In the genomic region with DNA sequence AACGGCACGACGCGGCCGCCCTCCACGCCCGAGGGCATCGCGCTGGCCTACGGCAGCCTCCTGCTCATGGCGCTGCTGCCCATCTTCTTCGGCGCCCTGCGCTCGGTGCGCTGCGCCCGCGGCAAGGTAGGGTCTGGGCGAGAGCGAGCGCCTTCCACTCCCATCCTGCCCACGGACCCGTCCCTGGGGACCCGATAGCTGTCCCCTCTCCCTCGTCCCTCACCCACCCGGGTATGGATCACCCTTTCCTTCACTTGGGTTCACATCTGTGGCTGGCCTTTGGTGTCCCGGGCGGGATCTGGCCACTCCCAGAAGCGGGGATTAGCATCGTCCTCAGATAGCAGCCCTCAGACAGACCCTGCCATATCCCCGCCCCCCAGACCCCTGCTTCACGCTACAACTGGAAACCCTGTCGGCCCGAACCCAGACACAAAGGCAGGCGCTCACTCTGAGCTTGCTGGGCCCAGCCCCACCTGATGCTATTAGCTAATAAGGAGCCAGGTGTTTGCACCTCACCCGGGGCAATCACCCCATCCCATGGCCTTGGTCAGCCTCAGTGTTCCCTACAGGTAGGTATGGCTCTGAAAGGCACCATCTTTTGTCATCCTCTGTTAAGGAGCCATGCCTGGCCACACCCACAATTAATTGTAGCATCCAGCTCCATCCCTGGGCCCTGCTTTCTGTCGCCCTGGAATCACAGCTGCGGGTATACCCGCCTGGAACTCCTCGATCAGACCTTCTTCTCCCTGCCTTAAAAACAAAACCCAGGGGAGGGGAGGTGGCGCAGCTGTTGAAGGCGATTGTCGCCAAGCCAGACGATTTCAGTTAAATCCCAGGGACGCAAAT, we compare ENCODE assay signal across 8 mouse cellular contexts. TPM values are rescaled to one million over a fixed set of nuclear protein-coding genes. Genes with fewer than 3 reads are reported as not detected.
DNase-seq lines count a peak whose midpoint lies in the region; ATAC-seq and TF ChIP-seq lines count a peak whose summit lies in the region.

No protein-coding gene starts in this region.

- no peaks in the 10 kb centered on the region for H3K27me3 ChIP-seq in heart, embryonic 12.5 days (replicated peaks)
- H3K27me3 ChIP-seq in liver, adult 2 months (ENCODE audit: control insufficient read depth, insufficient read depth, low read length), result no peaks in the 10 kb centered on the region

- H3K4me3 ChIP-seq in heart, embryonic 12.5 days, result peak overlapping the region; percentile 90
- peak overlapping the region; percentile 82 for H3K4me3 ChIP-seq in liver, adult 2 months (ENCODE audit: insufficient read depth, low read depth, low read length)

- peaks cover 33% of the 10 kb centered on the region for H3K4me1 ChIP-seq in heart, embryonic 12.5 days (replicated peaks)
- H3K4me1 ChIP-seq in liver, adult 2 months (ENCODE audit: control insufficient read depth, insufficient read depth, low read length), result peaks cover 27% of the 10 kb centered on the region

- no peak for TF ChIP-seq CTCF in liver, adult 2 months (IDR thresholded peaks at IDR 0.05; ENCODE audit: low read depth, low read length)

- peak overlapping the region; percentile 87 for H3K27ac ChIP-seq in heart, embryonic 12.5 days (ENCODE audit: poor library complexity, severe bottlenecking)
- H3K27ac ChIP-seq in liver, adult 2 months (replicated peaks; ENCODE audit: insufficient read depth, low read depth, low read length), result peak overlapping the region; percentile 73

- TF ChIP-seq POLR2A in liver, adult 2 months (IDR thresholded peaks at IDR 0.05; ENCODE audit: extremely low read depth, insufficient read depth, low read length), result no peak

- ATAC-seq in heart, embryonic 12.5 days (ENCODE audit: insufficient number of reproducible peaks, low FRiP score), result peak; percentile 77
- no peak for ATAC-seq in monocyte, adult 5-6 weeks (replicated peaks; ENCODE audit: insufficient number of reproducible peaks, low FRiP score, low TSS enrichment, poor library complexity, severe bottlenecking)

- DNase-seq in heart, adult 11 months, result peak; percentile 95
- DNase-seq in heart, postnatal 25 days (ENCODE audit: low spot score), result no peak
- peak; percentile 32 for DNase-seq in CD4-positive helper T cell, adult 2 months (ENCODE audit: low read depth, low spot score)
- DNase-seq in cerebellum, adult 9-11 months, result peak; percentile 47
- DNase-seq in liver, adult 2 months (ENCODE audit: extremely low read depth, low read depth, low spot score), result no peak
- DNase-seq in retina, embryonic 14.5 days (ENCODE audit: low spot score), result peak; percentile 71

- under 1% methylated on average over 43 of the region's 46 CpGs for WGBS in heart, embryonic 12.5 days
- WGBS in liver, adult 2 months, result 3% methylated on average over 44 of the region's 46 CpGs

- peak overlapping the region; percentile 80 for H3K4me2 ChIP-seq in heart, embryonic 12.5 days

- H3K9ac ChIP-seq in heart, embryonic 12.5 days, result peak overlapping the region; percentile 94
- H3K9ac ChIP-seq in liver, adult 2 months (ENCODE audit: low read depth, low read length), result peak overlapping the region; percentile 94

- no peaks in the 10 kb centered on the region for H3K9me3 ChIP-seq in heart, embryonic 12.5 days (replicated peaks)

- H3K79me2 ChIP-seq in liver, adult 2 months (ENCODE audit: control insufficient read depth, insufficient read depth, low read length), result peaks cover 34% of the 10 kb centered on the region

- H3K36me3 ChIP-seq in heart, embryonic 12.5 days, result peaks cover 10% of the 10 kb centered on the region; the same call in 1 of the 2 replicates
- peaks cover 3% of the 10 kb centered on the region; the same call in 1 of the 2 replicates for H3K36me3 ChIP-seq in liver, adult 2 months (ENCODE audit: control insufficient read depth, insufficient read depth, low read length)

- intact Hi-C loops in heart, postnatal 25 days (cut with DNase I), result no loop called here

RNA-seq across cellular contexts. Expression of a gene that starts 0.6 kb away (rescaled TPM):
- total RNA-seq in heart, postnatal 25 days (2021), result 10 to 100 TPM; 35.1 to 38.5 TPM
- polyA plus RNA-seq in heart, embryonic 12.5 days (2016; fragmentation: Nextera tagmentation; extraction: Ambion mirVana), result 87.5 and 91.9 TPM in 2 replicates
- total RNA-seq in liver, adult 2 months (2014; rRNA removed), result 65.5 and 86.1 TPM in 2 replicates
- polyA plus RNA-seq in liver, adult 2 months (2012; rRNA removed), result 117 and 148 TPM in 2 replicates
- total RNA-seq in monocyte, adult 5-6 weeks (2017), result 74.4 to 107 TPM (median 101 TPM) in 3 replicates

RNA-seq across cellular contexts. Expression of a gene that starts 17.0 kb away (rescaled TPM):
- total RNA-seq in heart, postnatal 25 days (2021), result 10 to 100 TPM; 17.7 to 18.5 TPM
- 23.1 and 25.2 TPM in 2 replicates for polyA plus RNA-seq in heart, embryonic 12.5 days (2016; fragmentation: Nextera tagmentation; extraction: Ambion mirVana)
- total RNA-seq in liver, adult 2 months (2014; rRNA removed), result 7.2 and 8.9 TPM in 2 replicates
- 2.4 and 3.8 TPM in 2 replicates for polyA plus RNA-seq in liver, adult 2 months (2012; rRNA removed)
- total RNA-seq in monocyte, adult 5-6 weeks (2017), result 10.0 to 12.9 TPM (median 10.6 TPM) in 3 replicates

RNA-seq across cellular contexts. Expression of a gene that starts 43.1 kb away (rescaled TPM):
- 1 to 10 TPM; 7.7 to 8.5 TPM for total RNA-seq in heart, postnatal 25 days (2021)
- 9.5 and 10.1 TPM in 2 replicates for polyA plus RNA-seq in heart, embryonic 12.5 days (2016; fragmentation: Nextera tagmentation; extraction: Ambion mirVana)
- total RNA-seq in liver, adult 2 months (2014; rRNA removed), result 0.34 and 0.65 TPM in 2 replicates
- 0.32 and 0.35 TPM in 2 replicates for polyA plus RNA-seq in liver, adult 2 months (2012; rRNA removed)
- total RNA-seq in monocyte, adult 5-6 weeks (2017), result 0.68 to 0.75 TPM in 2 of 3 replicates, not detected in the other

RNA-seq across cellular contexts. Expression of a gene that starts 47.0 kb away (rescaled TPM):
- total RNA-seq in heart, postnatal 25 days (2021), result not detected
- not detected in 2 replicates for polyA plus RNA-seq in heart, embryonic 12.5 days (2016; fragmentation: Nextera tagmentation; extraction: Ambion mirVana)
- 2.1 TPM in 1 of 2 replicates, not detected in the other for total RNA-seq in liver, adult 2 months (2014; rRNA removed)
- not detected in 2 replicates for polyA plus RNA-seq in liver, adult 2 months (2012; rRNA removed)
- not detected in 3 replicates for total RNA-seq in monocyte, adult 5-6 weeks (2017)

Comparison
In these comparisons a context has a peak if more than half of its experiments do, and no peak if none do; other contexts are left out.
1. DNase-seq: peak in heart, adult 11 months (single experiment), CD4-positive helper T cell, adult 2 months (single experiment), cerebellum, adult 9-11 months (single experiment) and retina, embryonic 14.5 days (single experiment); none in heart, postnatal 25 days (single experiment) and liver, adult 2 months (single experiment).